8 mouse cellular contexts compared by ENCODE assay signal in the genomic region with DNA sequence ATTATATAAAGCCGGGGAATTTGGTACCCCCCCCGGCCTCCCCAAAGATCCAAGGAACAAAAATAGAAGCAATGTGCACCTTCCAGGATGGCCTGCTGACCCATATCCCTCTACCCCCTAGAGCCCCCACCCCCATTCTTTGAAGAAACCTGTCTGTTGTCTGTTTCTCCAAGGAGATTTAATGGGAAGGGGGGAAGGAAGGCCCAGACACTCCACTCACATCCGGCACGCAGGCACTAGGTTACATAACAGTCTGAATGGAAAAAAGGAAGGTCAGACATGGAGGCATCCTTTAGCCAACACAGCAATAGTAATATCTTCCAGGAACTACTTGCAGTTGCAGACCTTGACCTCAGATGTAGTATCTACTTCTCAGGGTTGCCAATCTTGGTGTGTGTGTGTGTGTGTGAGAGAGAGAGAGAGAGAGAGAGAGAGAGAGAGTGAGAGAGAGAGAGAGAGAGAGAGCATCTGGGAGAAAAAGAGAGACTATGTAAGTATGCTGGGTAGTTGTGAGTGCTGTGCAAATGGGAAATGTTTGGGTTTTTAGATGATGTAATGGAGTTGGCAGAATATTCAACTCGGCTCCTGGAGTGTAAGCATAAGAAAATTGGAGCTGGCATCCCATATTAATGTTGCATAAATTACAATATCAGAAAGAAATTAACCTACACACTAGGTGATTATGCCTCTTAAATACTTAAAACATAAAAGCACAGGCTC. TPM values are rescaled to one million over a fixed set of nuclear protein-coding genes. Genes with fewer than 3 reads are reported as not detected.
DNase-seq lines count a peak whose midpoint lies in the region; ATAC-seq and TF ChIP-seq lines count a peak whose summit lies in the region.

No protein-coding gene starts in this region.

- peak overlapping the region; percentile 79 for H3K4me3 ChIP-seq in gastrocnemius, adult 2 months
- H3K4me3 ChIP-seq in stomach, embryonic 14.5 days (ENCODE audit: low read depth, low read length) = no peak overlapping the region
- no peak overlapping the region for H3K4me3 ChIP-seq in stomach, postnatal 0 days (ENCODE audit: low read depth, low read length)
- H3K4me3 ChIP-seq in kidney, postnatal 0 days (replicated peaks; ENCODE audit: low read depth, low read length) = no peak overlapping the region; the same call in 1 of the 2 replicates

- 30% methylated on average over 5 of the region's 5 CpGs for WGBS in stomach, embryonic 14.5 days
- WGBS in stomach, postnatal 0 days = 37% methylated on average over 5 of the region's 5 CpGs
- 37% methylated on average over 5 of the region's 5 CpGs for WGBS in kidney, postnatal 0 days

- TF ChIP-seq CTCF in gastrocnemius, adult 2 months (IDR thresholded peaks at IDR 0.05) = no peak
- TF ChIP-seq CTCF in stomach, postnatal 0 days (IDR thresholded peaks at IDR 0.05; ENCODE audit: low read depth) = no peak
- no peak for TF ChIP-seq CTCF in kidney, postnatal 0 days (IDR thresholded peaks at IDR 0.05; ENCODE audit: low read depth)

- peaks cover 5% of the 10 kb centered on the region; the same call in 1 of the 2 replicates for H3K4me1 ChIP-seq in stomach, embryonic 14.5 days (ENCODE audit: control insufficient read depth, insufficient read depth, low read length)
- H3K4me1 ChIP-seq in stomach, postnatal 0 days (replicated peaks; ENCODE audit: control insufficient read depth, insufficient read depth) = no peaks in the 10 kb centered on the region
- 0 out of 2 replicates have a peak, but pooled peaks cover 3% of the 10 kb centered on the region for H3K4me1 ChIP-seq in kidney, postnatal 0 days (replicated peaks; ENCODE audit: insufficient read depth, low read length)

- no peak for TF ChIP-seq EP300 in stomach, postnatal 0 days (optimal IDR thresholded peaks at IDR 0.05)

- peak overlapping the region; percentile 98; the same call in 1 of the 2 replicates for H3K4me2 ChIP-seq in stomach, embryonic 14.5 days (replicated peaks; ENCODE audit: low read depth, low read length)
- no peak overlapping the region for H3K4me2 ChIP-seq in stomach, postnatal 0 days (replicated peaks; ENCODE audit: low read depth)
- peak overlapping the region; percentile 95; the same call in 1 of the 2 replicates for H3K4me2 ChIP-seq in kidney, postnatal 0 days (ENCODE audit: low read length)

- H3K27me3 ChIP-seq in stomach, embryonic 14.5 days (ENCODE audit: control insufficient read depth, insufficient read depth, low read length) = no peaks in the 10 kb centered on the region
- H3K27me3 ChIP-seq in stomach, postnatal 0 days (ENCODE audit: control insufficient read depth, insufficient read depth, low read length) = no peaks in the 10 kb centered on the region
- no peaks in the 10 kb centered on the region for H3K27me3 ChIP-seq in kidney, postnatal 0 days (ENCODE audit: insufficient read depth, low read length)

- ATAC-seq in stomach, embryonic 14.5 days (ENCODE audit: insufficient number of reproducible peaks, insufficient read depth, low FRiP score, low read depth) = no peak
- no peak for ATAC-seq in stomach, postnatal 0 days (ENCODE audit: low FRiP score, low TSS enrichment)
- ATAC-seq in kidney, postnatal 0 days (replicated peaks; ENCODE audit: low FRiP score, low read depth) = no peak
- no peak for ATAC-seq in CD4-positive, CD25-positive, alpha-beta regulatory T cell, adult 4 months
- no peak for ATAC-seq in granulocyte monocyte progenitor cell, adult 5-6 weeks (replicated peaks; ENCODE audit: poor library complexity, severe bottlenecking)

- H3K9ac ChIP-seq in stomach, embryonic 14.5 days (replicated peaks; ENCODE audit: low read depth, low read length) = no peak overlapping the region
- H3K9ac ChIP-seq in stomach, postnatal 0 days (ENCODE audit: low read length) = no peak overlapping the region
- H3K9ac ChIP-seq in kidney, postnatal 0 days (ENCODE audit: low read depth, low read length) = no peak overlapping the region

- intact Hi-C loops in gastrocnemius, adult 2 months (cut with DNase I) = loop anchor here (5.0 to 10.0 kb wide), 2 partner anchors 61 to 641 kb away; no protein-coding TSS in a partner anchor

- peak overlapping the region; percentile 93; the same call in 1 of the 2 replicates for H3K27ac ChIP-seq in gastrocnemius, adult 2 months
- H3K27ac ChIP-seq in stomach, embryonic 14.5 days (ENCODE audit: low read length) = no peak overlapping the region
- no peak overlapping the region for H3K27ac ChIP-seq in stomach, postnatal 0 days (replicated peaks)
- no peak overlapping the region for H3K27ac ChIP-seq in kidney, postnatal 0 days

- H3K9me3 ChIP-seq in stomach, embryonic 14.5 days (ENCODE audit: control insufficient read depth, low read depth, low read length) = no peaks in the 10 kb centered on the region
- H3K9me3 ChIP-seq in stomach, postnatal 0 days (ENCODE audit: control insufficient read depth, low read length) = no peaks in the 10 kb centered on the region
- H3K9me3 ChIP-seq in kidney, postnatal 0 days (replicated peaks; ENCODE audit: low read length) = no peaks in the 10 kb centered on the region

- no peaks in the 10 kb centered on the region for H3K36me3 ChIP-seq in stomach, embryonic 14.5 days (ENCODE audit: control insufficient read depth, insufficient read depth, low read length)
- no peaks in the 10 kb centered on the region for H3K36me3 ChIP-seq in stomach, postnatal 0 days (ENCODE audit: control insufficient read depth, insufficient read depth, low read length)
- no peaks in the 10 kb centered on the region for H3K36me3 ChIP-seq in kidney, postnatal 0 days (ENCODE audit: insufficient read depth, low read length)

- no peak for DNase-seq in gastrocnemius, adult 2 months
- DNase-seq in gastrocnemius, adult 18-20 months (ENCODE audit: low spot score) = no peak
- no peak for DNase-seq in stomach, postnatal 0 days (ENCODE audit: low spot score)
- DNase-seq in kidney, postnatal 0 days (ENCODE audit: low spot score) = peak; percentile 21
- no peak for DNase-seq in ovary, postnatal 36 days (ENCODE audit: low spot score)

RNA-seq across cellular contexts. Expression of a gene that starts 2.6 kb away (rescaled TPM):
- 100 to 1,000 TPM in 1 of 2 experiments, 10 to 100 TPM in 1; 60.6 to 112 TPM for total RNA-seq in gastrocnemius, adult 2 months (2021)
- 10 to 100 TPM; 73.5 to 85.0 TPM for total RNA-seq in gastrocnemius, adult 18-20 months (2021)
- polyA plus RNA-seq in stomach, embryonic 14.5 days (2014; fragmentation: Nextera tagmentation; extraction: Ambion mirVana) = 7.1 and 8.6 TPM in 2 replicates
- polyA plus RNA-seq in stomach, postnatal 0 days (2015; fragmentation: Nextera tagmentation; extraction: Ambion mirVana) = 7.5 and 7.9 TPM in 2 replicates
- polyA plus RNA-seq in kidney, postnatal 0 days (2015; fragmentation: Nextera tagmentation; extraction: Ambion mirVana) = 9.8 and 11.2 TPM in 2 replicates
- 10 to 100 TPM; 35.6 to 42.4 TPM for polyA plus RNA-seq in CD4-positive, CD25-positive, alpha-beta regulatory T cell, adult 4 months (2017; shearing (Covaris generic))
- total RNA-seq in granulocyte monocyte progenitor cell, adult 5-6 weeks (2014; fragmentation: Nextera tagmentation) = 0.32 and 0.73 TPM in 2 replicates
- 0.15 and 0.34 TPM in 2 replicates for total RNA-seq in granulocyte monocyte progenitor cell, adult 5-6 weeks (2017)
